Mouse (Mus musculus): ENCODE measurements around the gene Cd164l2. TPM values are rescaled to one million over a fixed set of nuclear protein-coding genes. Genes with fewer than 3 reads are reported as not detected.

Cd164l2 gene
- total and polyA plus RNA-seq, 2 experiments from 2014 or later, result 3.9 to 10.6 TPM

GRCm38 (mm10) chr4:133227636-133228035 is 15.7 kb downstream of the Cd164l2 start:
- no peak for TF ChIP-seq CTCF (IDR thresholded peaks at IDR 0.05)
- WGBS, result 59% methylated on average over 8 of the region's 8 CpGs

GRCm38 (mm10) chr4:133229582-133229981 is 17.7 kb downstream of the Cd164l2 start:
- H3K36me3 ChIP-seq (ENCODE audit: insufficient read depth, low read length), result no peaks in the 10 kb centered on the region
- H3K9ac ChIP-seq (replicated peaks; ENCODE audit: low read length, poor library complexity, severe bottlenecking), result no peak overlapping the region
- no peaks in the 10 kb centered on the region for H3K4me1 ChIP-seq (ENCODE audit: insufficient read depth, low read length)
- 0 out of 2 replicates have a peak, but pooled peaks cover 4% of the 10 kb centered on the region for H3K27me3 ChIP-seq (ENCODE audit: insufficient read depth, low read length)
- no peak for TF ChIP-seq CTCF (IDR thresholded peaks at IDR 0.05)
- ATAC-seq (ENCODE audit: low FRiP score), result no peak
- H3K9me3 ChIP-seq (ENCODE audit: low read length), result no peaks in the 10 kb centered on the region
- H3K4me3 ChIP-seq (ENCODE audit: low read depth, low read length), result no peak overlapping the region
- no peak overlapping the region for H3K27ac ChIP-seq (ENCODE audit: low read depth, low read length)
- H3K4me2 ChIP-seq (ENCODE audit: low read depth, low read length, poor library complexity, severe bottlenecking), result no peak overlapping the region
- 51% methylated on average over 8 of the region's 8 CpGs for WGBS
- no peak for DNase-seq (ENCODE audit: low spot score)

More at GRCm38 (mm10) chr4:133227636-133228035, 15.7 kb downstream of the Cd164l2 start:
- Histone ChIP-seq H3K36me3 (ENCODE audit: insufficient read depth, low read length) (no peaks in the 10 kb centered on the region), H3K9ac (replicated peaks; ENCODE audit: low read length, poor library complexity, severe bottlenecking) (no peak overlapping the region), H3K4me2 (ENCODE audit: low read depth, low read length, poor library complexity, severe bottlenecking) (no peak overlapping the region), H3K27ac (ENCODE audit: low read depth, low read length) (no peak overlapping the region), H3K4me1 (ENCODE audit: insufficient read depth, low read length) (no peaks in the 10 kb centered on the region), H3K4me3 (ENCODE audit: low read depth, low read length) (no peak overlapping the region), H3K9me3 (ENCODE audit: low read length) (no peaks in the 10 kb centered on the region), H3K27me3 (ENCODE audit: insufficient read depth, low read length) (no peaks in the 10 kb centered on the region)
- ATAC-seq (ENCODE audit: low FRiP score) (no peak), DNase-seq (ENCODE audit: low spot score) (peak; percentile 74)

- Histone ChIP-seq H3K27me3 (ENCODE audit: insufficient read depth, low read length) (0 out of 2 replicates have a peak, but pooled peaks cover 4% of the 10 kb centered on the region), H3K4me1 (ENCODE audit: insufficient read depth, low read length) (no peaks in the 10 kb centered on the region), H3K36me3 (ENCODE audit: insufficient read depth, low read length) (no peaks in the 10 kb centered on the region), H3K9me3 (ENCODE audit: low read length) (no peaks in the 10 kb centered on the region), H3K4me3 (ENCODE audit: low read depth, low read length) (no peak overlapping the region), H3K9ac (replicated peaks; ENCODE audit: low read length, poor library complexity, severe bottlenecking) (no peak overlapping the region), H3K27ac (ENCODE audit: low read depth, low read length) (no peak overlapping the region), H3K4me2 (ENCODE audit: low read depth, low read length, poor library complexity, severe bottlenecking) (no peak overlapping the region)
- ATAC-seq (ENCODE audit: low FRiP score) (no peak), DNase-seq (ENCODE audit: low spot score) (no peak)
- peak; percentile 50 for TF ChIP-seq CTCF (IDR thresholded peaks at IDR 0.05)
- 42% methylated on average over 10 of the region's 10 CpGs for WGBS
These were observed 21.5 kb downstream of the Cd164l2 start for GRCm38 (mm10) chr4:133233285-133233976.

GRCm38 (mm10) chr4:133234771-133235170 is 22.8 kb downstream of the Cd164l2 start:
- H3K36me3 ChIP-seq (ENCODE audit: insufficient read depth, low read length), result no peaks in the 10 kb centered on the region
- DNase-seq (ENCODE audit: low spot score) (no peak), ATAC-seq (ENCODE audit: low FRiP score) (no peak)
- H3K9me3 ChIP-seq (ENCODE audit: low read length), result no peaks in the 10 kb centered on the region
- no peak overlapping the region for H3K4me3 ChIP-seq (ENCODE audit: low read depth, low read length)
- H3K27me3 ChIP-seq (ENCODE audit: insufficient read depth, low read length), result 0 out of 2 replicates have a peak, but pooled peaks cover 4% of the 10 kb centered on the region
- no peak overlapping the region for H3K27ac ChIP-seq (ENCODE audit: low read depth, low read length)
- H3K4me2 ChIP-seq (ENCODE audit: low read depth, low read length, poor library complexity, severe bottlenecking), result no peak overlapping the region
- WGBS, result 56% methylated on average over 5 of the region's 5 CpGs
- H3K4me1 ChIP-seq (ENCODE audit: insufficient read depth, low read length), result no peaks in the 10 kb centered on the region
- TF ChIP-seq CTCF (IDR thresholded peaks at IDR 0.05), result no peak
- no peak overlapping the region for H3K9ac ChIP-seq (replicated peaks; ENCODE audit: low read length, poor library complexity, severe bottlenecking)

GRCm38 (mm10) chr4:133235415-133235814 is 23.5 kb downstream of the Cd164l2 start:
- Histone ChIP-seq H3K9me3 (ENCODE audit: low read length) (no peaks in the 10 kb centered on the region), H3K9ac (replicated peaks; ENCODE audit: low read length, poor library complexity, severe bottlenecking) (no peak overlapping the region), H3K27ac (ENCODE audit: low read depth, low read length) (no peak overlapping the region), H3K4me2 (ENCODE audit: low read depth, low read length, poor library complexity, severe bottlenecking) (no peak overlapping the region), H3K27me3 (ENCODE audit: insufficient read depth, low read length) (0 out of 2 replicates have a peak, but pooled peaks cover 6% of the 10 kb centered on the region), H3K4me1 (ENCODE audit: insufficient read depth, low read length) (no peaks in the 10 kb centered on the region), H3K4me3 (ENCODE audit: low read depth, low read length) (no peak overlapping the region), H3K36me3 (ENCODE audit: insufficient read depth, low read length) (no peaks in the 10 kb centered on the region)
- WGBS, result 77% methylated on average over 5 of the region's 5 CpGs
- TF ChIP-seq CTCF (IDR thresholded peaks at IDR 0.05), result no peak
- ATAC-seq (ENCODE audit: low FRiP score) (no peak), DNase-seq (ENCODE audit: low spot score) (no peak)

GRCm38 (mm10) chr4:133237911-133238310 is 26.0 kb downstream of the Cd164l2 start:
- DNase-seq (ENCODE audit: low spot score), result no peak
- 73% methylated on average over 4 of the region's 4 CpGs for WGBS

More at GRCm38 (mm10) chr4:133237911-133238310, 26.0 kb downstream of the Cd164l2 start:
- no peak for ATAC-seq (ENCODE audit: low FRiP score)
- no peak for TF ChIP-seq CTCF (IDR thresholded peaks at IDR 0.05)
- Histone ChIP-seq H3K9ac (replicated peaks; ENCODE audit: low read length, poor library complexity, severe bottlenecking) (no peak overlapping the region), H3K9me3 (ENCODE audit: low read length) (no peaks in the 10 kb centered on the region), H3K4me3 (ENCODE audit: low read depth, low read length) (no peak overlapping the region), H3K4me2 (ENCODE audit: low read depth, low read length, poor library complexity, severe bottlenecking) (no peak overlapping the region), H3K4me1 (ENCODE audit: insufficient read depth, low read length) (0 out of 2 replicates have a peak, but pooled peaks cover 4% of the 10 kb centered on the region), H3K27me3 (ENCODE audit: insufficient read depth, low read length) (peaks cover 23% of the 10 kb centered on the region; the same call in 1 of the 2 replicates), H3K27ac (ENCODE audit: low read depth, low read length) (no peak overlapping the region), H3K36me3 (ENCODE audit: insufficient read depth, low read length) (no peaks in the 10 kb centered on the region)
